Mouse (Mus musculus) urinary bladder, postnatal 4 days (tissue): ENCODE results near the gene Gm20897.
"Not testable (repeated sequence)": the region's sequence is repeated elsewhere in the genome, so short reads cannot be mapped to it uniquely, and the experiment has no call there.

Experiments used
- DNase-seq, 2 experiments: peaks; one replicate each; pipeline ENCODE4 v3.0.0; 2021 to 2022; ENCODE audit warnings: low spot score in 2 of 2

Gm20897 gene

GRCm38 (mm10) chrY:38502138-38502537 lies at the start of gene Gm20897:
Gene Gm20897 (minus strand): TSS chrY:38502238.
- DNase-seq = not testable (repeated sequence)
